Mouse (Mus musculus) urinary bladder, postnatal 10 days (tissue): Measurements from ENCODE around the gene Vps51.

Experiments used
- DNase-seq: peaks from one replicate; pipeline ENCODE4 v3.0.0; 2022; ENCODE audit warnings: low spot score

The Vps51 gene

GRCm38 (mm10) chr19:6076564-6077393 lies at the start of gene Vps51:
Gene Vps51, minus strand, starts transcription at chr19:6077231.
- peak; percentile 38 for DNase-seq

GRCm38 (mm10) chr19:6126289-6126688 lies 49.3 kb upstream of the Vps51 start:
- no peak for DNase-seq

GRCm38 (mm10) chr19:6124898-6125297 lies 47.9 kb upstream of the Vps51 start:
- DNase-seq: no peak

GRCm38 (mm10) chr19:6123330-6123729 lies 46.3 kb upstream of the Vps51 start:
- DNase-seq: no peak

- DNase-seq: no peak
Observed at GRCm38 (mm10) chr19:6121761-6122160, 44.7 kb upstream of the Vps51 start.

GRCm38 (mm10) chr19:6118677-6119185 lies 41.7 kb upstream of the Vps51 start:
- no peak for DNase-seq

- no peak for DNase-seq
Observed at GRCm38 (mm10) chr19:6117986-6118676, 41.1 kb upstream of the Vps51 start, which contains the start of gene Sac3d1. Gene Sac3d1, minus strand, starts transcription at chr19:6118650.

- no peak for DNase-seq
Observed at GRCm38 (mm10) chr19:6117346-6117985, 40.4 kb upstream of the Vps51 start.

GRCm38 (mm10) chr19:6116113-6116850 lies 39.3 kb upstream of the Vps51 start:
- no peak for DNase-seq

GRCm38 (mm10) chr19:6113116-6113515 lies 36.1 kb upstream of the Vps51 start:
- no peak for DNase-seq

GRCm38 (mm10) chr19:6105586-6105985 lies 28.6 kb upstream of the Vps51 start, which contains the start of gene Naaladl1:
Gene Naaladl1, plus strand, starts transcription at chr19:6105782.
- DNase-seq: no peak

- DNase-seq: no peak
Observed at GRCm38 (mm10) chr19:6104476-6104875, 27.4 kb upstream of the Vps51 start.

GRCm38 (mm10) chr19:6102169-6102853 lies 25.3 kb upstream of the Vps51 start:
- DNase-seq: no peak

- DNase-seq: no peak
Observed at GRCm38 (mm10) chr19:6101186-6101585, 24.2 kb upstream of the Vps51 start.

- DNase-seq: no peak
Observed at GRCm38 (mm10) chr19:6097847-6098246, 20.8 kb upstream of the Vps51 start.

GRCm38 (mm10) chr19:6094119-6094518 lies 17.1 kb upstream of the Vps51 start, which contains the start of gene AC131692.1:
Gene AC131692.1, plus strand, starts transcription at chr19:6094419.
- no peak for DNase-seq

GRCm38 (mm10) chr19:6088841-6089240 lies 11.8 kb upstream of the Vps51 start:
- no peak for DNase-seq

- DNase-seq: no peak
Observed at GRCm38 (mm10) chr19:6085417-6085879, 8.4 kb upstream of the Vps51 start.

- peak; percentile 83 for DNase-seq
Observed at GRCm38 (mm10) chr19:6084478-6085248, 7.6 kb upstream of the Vps51 start, which contains the start of the genes Zfpl1 and Cdca5. Gene Zfpl1, minus strand, starts transcription at chr19:6084956. Gene Cdca5, plus strand, starts transcription at chr19:6084983.

- DNase-seq: no peak
Observed at GRCm38 (mm10) chr19:6082156-6082555, 5.1 kb upstream of the Vps51 start, which contains the start of gene Gm28374. Gene Gm28374, minus strand, starts transcription at chr19:6082256.
